Mouse (Mus musculus): Measurements from ENCODE around the gene Ulk4.

DNA sequence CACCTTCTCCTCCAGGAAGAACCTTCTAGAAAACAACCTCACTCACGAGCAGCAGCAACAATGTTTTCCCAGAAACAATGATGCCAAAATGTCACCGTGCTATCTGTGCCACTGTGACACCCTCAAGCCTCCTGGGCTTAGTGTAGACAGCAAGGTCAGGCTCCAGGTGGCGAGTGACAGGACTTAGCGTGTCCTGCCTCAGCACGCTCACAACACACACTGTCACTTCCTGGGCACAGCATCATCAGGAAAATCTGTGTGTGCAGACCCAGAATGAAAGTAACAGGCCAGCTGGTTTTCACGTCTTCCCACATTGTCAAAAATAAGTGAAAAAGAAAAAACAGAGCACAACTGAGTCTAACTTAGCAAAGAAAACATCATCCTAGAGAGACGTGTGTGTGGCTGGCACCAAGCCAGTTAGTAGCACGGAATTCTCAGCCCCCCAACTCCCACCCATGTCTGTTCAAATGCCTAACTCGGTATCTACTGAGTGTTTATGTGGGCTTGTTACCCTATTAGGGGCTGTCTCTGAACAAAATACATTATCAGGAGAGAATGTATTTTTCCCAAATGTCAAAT is 120.7 kb downstream of the Ulk4 start:
- TF ChIP-seq USF1 (IDR thresholded peaks at IDR 0.05; ENCODE audit: low read depth) (no peak), CTCF (IDR thresholded peaks at IDR 0.05; ENCODE audit: control insufficient read depth, insufficient read depth, insufficient read length) (no peak), MYOD1 (IDR thresholded peaks at IDR 0.05; ENCODE audit: control insufficient read depth, insufficient read length, low read depth) (no peak), MYOG (IDR thresholded peaks at IDR 0.05; ENCODE audit: control insufficient read depth, extremely low read depth, insufficient read length) (no peak), MAX (IDR thresholded peaks at IDR 0.05) (no peak), CEBPB (IDR thresholded peaks at IDR 0.05; ENCODE audit: low read depth) (no peak)

Data from C2C12 (cell line).